20 mouse cellular contexts compared by ENCODE assay signal in the genomic region with DNA sequence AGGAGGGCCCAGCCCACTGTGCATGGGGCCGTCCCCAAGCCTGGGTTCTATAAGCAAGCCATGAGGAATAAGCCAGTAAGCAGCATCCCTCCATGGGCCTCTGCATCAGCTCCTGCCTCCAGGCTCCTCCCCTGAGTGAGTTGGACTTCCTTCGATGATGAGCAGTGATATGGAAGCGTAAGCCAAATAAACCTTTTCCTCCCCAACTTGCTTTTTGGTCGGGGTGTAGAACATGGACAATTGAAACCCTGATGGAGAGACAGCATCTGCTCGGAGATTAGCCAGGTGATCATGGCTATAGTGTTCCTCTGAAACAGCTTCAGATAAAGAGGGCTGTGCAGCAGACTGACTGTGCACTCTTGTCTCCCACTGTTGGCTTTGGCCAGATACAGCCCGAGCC. TPM values are rescaled to one million over a fixed set of nuclear protein-coding genes. Genes with fewer than 3 reads are reported as not detected.
A peak's percentile ranks its signal among the peaks of the same experiment; 100 is the strongest.
DNase-seq lines count a peak whose midpoint lies in the region; TF ChIP-seq lines count a peak whose summit lies in the region.
"Had no signal": no experiment of that assay in that cellular context is flagged by ENCODE, and none has a peak within 500 bp of the region (broad histone marks: within the 10 kb centered on the region; RNA-seq: fewer than 3 reads in every experiment).

No protein-coding gene starts in this region.

- no peaks in the 10 kb centered on the region for H3K36me3 ChIP-seq in heart, embryonic 10.5 days
- H3K36me3 ChIP-seq in small intestine, adult 2 months (ENCODE audit: control insufficient read depth, insufficient read depth, low read length): no peaks in the 10 kb centered on the region
- H3K36me3 ChIP-seq: embryonic facial prominence, embryonic 10.5 days; embryonic facial prominence, embryonic 13.5 days; forebrain, embryonic 10.5 days; heart, embryonic 15.5 days had no signal

- TF ChIP-seq CTCF in gastrocnemius, adult 2 months (IDR thresholded peaks at IDR 0.05): no peak
- no peak for TF ChIP-seq CTCF in layer of hippocampus, adult 2 months (conservative IDR thresholded peaks at IDR 0.05)
- TF ChIP-seq CTCF in small intestine, adult 2 months (IDR thresholded peaks at IDR 0.05; ENCODE audit: extremely low read depth, insufficient read length, insufficient replicate concordance, low read depth, low read length): no peak

- no peak overlapping the region for H3K4me3 ChIP-seq in gastrocnemius, adult 2 months
- H3K4me3 ChIP-seq in heart, embryonic 10.5 days: no peak overlapping the region
- H3K4me3 ChIP-seq in layer of hippocampus, adult 2 months: no peak overlapping the region
- no peak overlapping the region for H3K4me3 ChIP-seq in small intestine, adult 2 months (ENCODE audit: low read depth, low read length)
- H3K4me3 ChIP-seq: embryonic facial prominence, embryonic 10.5 days; embryonic facial prominence, embryonic 13.5 days; forebrain, embryonic 10.5 days; forebrain, embryonic 13.5 days; heart, embryonic 15.5 days had no signal

- DNase-seq in gastrocnemius, adult 2 months: no peak
- DNase-seq in gastrocnemius, postnatal 25 days: no peak
- DNase-seq in heart, embryonic 10.5 days (ENCODE audit: low spot score): no peak
- DNase-seq in heart, postnatal 10 days: no peak
- DNase-seq in layer of hippocampus, adult 2 months (ENCODE audit: low spot score in 2 of 2): no peak
- no peak for DNase-seq in layer of hippocampus, postnatal 14 days (ENCODE audit: low spot score in 2 of 2)
- no peak for DNase-seq in right cerebral cortex, postnatal 4 days
- DNase-seq: cerebellum, adult 11-12 months; cerebellum, adult 8-10 months; cerebellum, postnatal 10 days; embryo, embryonic 11 days had no signal

- no peaks in the 10 kb centered on the region for H3K9me3 ChIP-seq in heart, embryonic 10.5 days
- H3K9me3 ChIP-seq: embryonic facial prominence, embryonic 10.5 days; embryonic facial prominence, embryonic 13.5 days; forebrain, embryonic 10.5 days; forebrain, embryonic 13.5 days; heart, embryonic 15.5 days had no signal

- H3K27me3 ChIP-seq in heart, embryonic 10.5 days (ENCODE audit: insufficient read depth, poor library complexity, severe bottlenecking): no peaks in the 10 kb centered on the region
- H3K27me3 ChIP-seq in small intestine, adult 2 months (ENCODE audit: control insufficient read depth, insufficient read depth, low read length): no peaks in the 10 kb centered on the region
- H3K27me3 ChIP-seq: embryonic facial prominence, embryonic 13.5 days; forebrain, embryonic 13.5 days; heart, embryonic 15.5 days had no signal

- peaks cover 30% of the 10 kb centered on the region for H3K4me1 ChIP-seq in heart, embryonic 10.5 days
- no peaks in the 10 kb centered on the region; the same call in 1 of the 2 replicates for H3K4me1 ChIP-seq in small intestine, adult 2 months (ENCODE audit: control insufficient read depth, insufficient read depth, insufficient read length, low read length)

- 76% methylated on average over 6 of the region's 6 CpGs for WGBS in heart, embryonic 10.5 days
- WGBS in small intestine, adult 2 months: 84% methylated on average over 6 of the region's 6 CpGs

- intact Hi-C loops in gastrocnemius, adult 2 months (cut with DNase I): no loop called here
- intact Hi-C loops in heart, postnatal 10 days (cut with DNase I): no loop called here

- peak overlapping the region; percentile 80 for H3K27ac ChIP-seq in gastrocnemius, adult 2 months
- H3K27ac ChIP-seq in heart, embryonic 10.5 days: peak overlapping the region; percentile 60; the same call in 1 of the 2 replicates
- H3K27ac ChIP-seq in layer of hippocampus, adult 2 months: peak overlapping the region; percentile 64; the same call in 1 of the 2 replicates
- peak overlapping the region; percentile 56; the same call in 1 of the 2 replicates for H3K27ac ChIP-seq in small intestine, adult 2 months (ENCODE audit: insufficient read depth, low read depth, low read length)
- H3K27ac ChIP-seq: forebrain, embryonic 10.5 days; forebrain, embryonic 13.5 days; hindbrain, embryonic 14.5 days; hindbrain, postnatal 0 days had no signal

- no peak for TF ChIP-seq POLR2A in small intestine, adult 2 months (IDR thresholded peaks at IDR 0.05; ENCODE audit: low read depth, low read length)

RNA-seq across cellular contexts. Expression of a gene that starts 32.0 kb away (rescaled TPM):
- 10 to 100 TPM; 23.9 to 32.6 TPM for total RNA-seq in gastrocnemius, adult 2 months (2021)
- total RNA-seq in gastrocnemius, postnatal 25 days (2021): 10 to 100 TPM; 31.9 to 34.9 TPM
- polyA plus RNA-seq in heart, embryonic 10.5 days (2016; fragmentation: Nextera tagmentation; extraction: Ambion mirVana): 7.7 and 20.0 TPM in 2 replicates
- total RNA-seq in heart, postnatal 10 days (2021): 100 to 1,000 TPM; 176 to 209 TPM
- total RNA-seq in layer of hippocampus, adult 2 months (2021): 100 to 1,000 TPM; 239 to 255 TPM
- 100 to 1,000 TPM; 304 to 349 TPM for total RNA-seq in layer of hippocampus, postnatal 14 days (2021)
- polyA plus RNA-seq in small intestine, adult 2 months (2012; rRNA removed): 30.2 and 35.8 TPM in 2 replicates
- polyA plus RNA-seq: inflammation-experienced regulatory T-cells, adult 6 months had no signal

Comparison
In these comparisons a context has a peak if more than half of its experiments do, and no peak if none do; other contexts are left out.
1. RNA of a gene that starts 32.0 kb away (total RNA-seq): 304 to 349 TPM in layer of hippocampus, postnatal 14 days, 239 to 255 TPM in layer of hippocampus, adult 2 months and 176 to 209 TPM in heart, postnatal 10 days; 31.9 to 34.9 TPM in gastrocnemius, postnatal 25 days and 23.9 to 32.6 TPM in gastrocnemius, adult 2 months; every median in the first group is over 4 times any median in the second.
2. Peak in every context shown above with its lines, with median percentiles within 50 percentile points of each other: H3K27ac ChIP-seq.